24 mouse cellular contexts compared by ENCODE assay signal in genomic region chr14:33814107-33814506, GRCm38 (mm10).
DNase-seq lines count a peak whose midpoint lies in the region; ATAC-seq and TF ChIP-seq lines count a peak whose summit lies in the region.
"Had no signal": no experiment of that assay in that cellular context is flagged by ENCODE, and none has a peak within 500 bp of the region (broad histone marks: within the 10 kb centered on the region; RNA-seq: fewer than 3 reads in every experiment).

No protein-coding gene starts in this region.

- H3K4me3 ChIP-seq in kidney, embryonic 15.5 days (replicated peaks), result no peak overlapping the region
- H3K4me3 ChIP-seq in lung, embryonic 14.5 days (ENCODE audit: low read depth, low read length), result no peak overlapping the region
- H3K4me3 ChIP-seq in lung, embryonic 16.5 days (ENCODE audit: low read length), result no peak overlapping the region
- H3K4me3 ChIP-seq in stomach, embryonic 16.5 days (replicated peaks; ENCODE audit: low read length), result no peak overlapping the region
- H3K4me3 ChIP-seq in stomach, postnatal 0 days (ENCODE audit: low read depth, low read length), result no peak overlapping the region
- H3K4me3 ChIP-seq: embryonic facial prominence, embryonic 13.5 days; embryonic facial prominence, embryonic 15.5 days; erythroblast, embryonic 14.5 days; forebrain, embryonic 10.5 days; forebrain, embryonic 12.5 days had no signal

- no peaks in the 10 kb centered on the region for H3K9me3 ChIP-seq in kidney, embryonic 15.5 days (replicated peaks)
- H3K9me3 ChIP-seq in lung, embryonic 14.5 days (ENCODE audit: low read depth, low read length), result no peaks in the 10 kb centered on the region
- no peaks in the 10 kb centered on the region for H3K9me3 ChIP-seq in lung, embryonic 16.5 days (ENCODE audit: control insufficient read depth, low read length)
- no peaks in the 10 kb centered on the region for H3K9me3 ChIP-seq in stomach, embryonic 16.5 days (replicated peaks; ENCODE audit: control insufficient read depth, low read length)
- H3K9me3 ChIP-seq in stomach, postnatal 0 days (ENCODE audit: control insufficient read depth, low read length), result no peaks in the 10 kb centered on the region
- H3K9me3 ChIP-seq: embryonic facial prominence, embryonic 13.5 days; embryonic facial prominence, embryonic 15.5 days; forebrain, embryonic 10.5 days; forebrain, embryonic 12.5 days had no signal

- H3K9ac ChIP-seq in kidney, embryonic 15.5 days, result no peak overlapping the region
- no peak overlapping the region for H3K9ac ChIP-seq in lung, embryonic 14.5 days
- H3K9ac ChIP-seq in lung, embryonic 16.5 days (ENCODE audit: low read length), result no peak overlapping the region
- H3K9ac ChIP-seq in stomach, embryonic 16.5 days (ENCODE audit: low read length), result no peak overlapping the region
- no peak overlapping the region for H3K9ac ChIP-seq in stomach, postnatal 0 days (ENCODE audit: low read length)
- H3K9ac ChIP-seq: embryonic facial prominence, embryonic 13.5 days; embryonic facial prominence, embryonic 15.5 days; forebrain, embryonic 12.5 days had no signal

- H3K27me3 ChIP-seq in kidney, embryonic 15.5 days, result peaks cover 10% of the 10 kb centered on the region; the same call in 1 of the 2 replicates
- no peaks in the 10 kb centered on the region for H3K27me3 ChIP-seq in lung, embryonic 14.5 days (ENCODE audit: insufficient read depth, low read length)
- H3K27me3 ChIP-seq in lung, embryonic 16.5 days (ENCODE audit: control insufficient read depth, insufficient read depth, low read depth, low read length), result no peaks in the 10 kb centered on the region; the same call in 1 of the 2 replicates
- H3K27me3 ChIP-seq in stomach, embryonic 16.5 days (ENCODE audit: control insufficient read depth, insufficient read depth, low read length), result no peaks in the 10 kb centered on the region
- no peaks in the 10 kb centered on the region for H3K27me3 ChIP-seq in stomach, postnatal 0 days (ENCODE audit: control insufficient read depth, insufficient read depth, low read length)
- H3K27me3 ChIP-seq: embryonic facial prominence, embryonic 13.5 days; embryonic facial prominence, embryonic 15.5 days; forebrain, embryonic 12.5 days had no signal

- H3K27ac ChIP-seq in kidney, embryonic 15.5 days, result 0 out of 2 replicates have a peak overlapping the region, but pooled peaks have one; percentile 28
- H3K27ac ChIP-seq in lung, embryonic 14.5 days (ENCODE audit: low read depth), result no peak overlapping the region
- H3K27ac ChIP-seq in lung, embryonic 16.5 days (ENCODE audit: low read length), result no peak overlapping the region
- H3K27ac ChIP-seq in stomach, embryonic 16.5 days (ENCODE audit: low read length), result no peak overlapping the region; the same call in 1 of the 2 replicates
- no peak overlapping the region for H3K27ac ChIP-seq in stomach, postnatal 0 days (replicated peaks)
- H3K27ac ChIP-seq: embryonic facial prominence, embryonic 13.5 days; embryonic facial prominence, embryonic 15.5 days; forebrain, embryonic 10.5 days; forebrain, embryonic 12.5 days had no signal

- H3K4me2 ChIP-seq in kidney, embryonic 15.5 days, result no peak overlapping the region
- no peak overlapping the region for H3K4me2 ChIP-seq in lung, embryonic 14.5 days
- H3K4me2 ChIP-seq in lung, embryonic 16.5 days (ENCODE audit: low read depth, low read length), result no peak overlapping the region
- H3K4me2 ChIP-seq in stomach, embryonic 16.5 days (ENCODE audit: low read depth, low read length), result no peak overlapping the region
- H3K4me2 ChIP-seq in stomach, postnatal 0 days (replicated peaks; ENCODE audit: low read depth), result no peak overlapping the region
- H3K4me2 ChIP-seq: embryonic facial prominence, embryonic 13.5 days; embryonic facial prominence, embryonic 15.5 days; forebrain, embryonic 12.5 days had no signal

- no peak for TF ChIP-seq CTCF in lung, embryonic 14.5 days (IDR thresholded peaks at IDR 0.05; ENCODE audit: low read depth)
- TF ChIP-seq CTCF in stomach, postnatal 0 days (IDR thresholded peaks at IDR 0.05; ENCODE audit: low read depth), result no peak

- no peak for DNase-seq in kidney, adult 8-10 months
- DNase-seq in lung, embryonic 14.5 days, result peak; percentile 86
- DNase-seq in lung, postnatal 36 days, result no peak
- DNase-seq in lung, postnatal 4 days, result no peak
- DNase-seq in stomach, postnatal 0 days (ENCODE audit: low spot score), result no peak
- DNase-seq: adrenal gland, adult 2 months; adrenal gland, postnatal 10 days; adrenal gland, postnatal 25 days; cerebellum, adult 11 months; cerebellum, adult 18-20 months; cerebellum, adult 8-10 months; cerebellum, adult 9-11 months; cerebellum, postnatal 14 days; cerebellum, postnatal 36 days; embryo, embryonic 11 days had no signal

- 53% methylated on average over 1 of the region's 1 CpGs for WGBS in kidney, embryonic 15.5 days
- 34% methylated on average over 1 of the region's 1 CpGs for WGBS in lung, embryonic 14.5 days
- 40% methylated on average over 1 of the region's 1 CpGs for WGBS in lung, embryonic 16.5 days
- 48% methylated on average over 1 of the region's 1 CpGs for WGBS in stomach, embryonic 16.5 days
- 45% methylated on average over 1 of the region's 1 CpGs for WGBS in stomach, postnatal 0 days

- no peaks in the 10 kb centered on the region for H3K36me3 ChIP-seq in kidney, embryonic 15.5 days
- no peaks in the 10 kb centered on the region for H3K36me3 ChIP-seq in lung, embryonic 14.5 days (ENCODE audit: insufficient read depth)
- no peaks in the 10 kb centered on the region for H3K36me3 ChIP-seq in lung, embryonic 16.5 days (ENCODE audit: control insufficient read depth, insufficient read depth, low read length)
- no peaks in the 10 kb centered on the region for H3K36me3 ChIP-seq in stomach, embryonic 16.5 days (ENCODE audit: control insufficient read depth, insufficient read depth, low read length)
- no peaks in the 10 kb centered on the region for H3K36me3 ChIP-seq in stomach, postnatal 0 days (ENCODE audit: control insufficient read depth, insufficient read depth, low read length)
- H3K36me3 ChIP-seq: embryonic facial prominence, embryonic 13.5 days; embryonic facial prominence, embryonic 15.5 days; forebrain, embryonic 10.5 days; forebrain, embryonic 12.5 days had no signal

- no peak for TF ChIP-seq EP300 in stomach, postnatal 0 days (optimal IDR thresholded peaks at IDR 0.05)

- peaks cover 13% of the 10 kb centered on the region for H3K4me1 ChIP-seq in kidney, embryonic 15.5 days
- peaks cover 17% of the 10 kb centered on the region for H3K4me1 ChIP-seq in lung, embryonic 14.5 days (ENCODE audit: insufficient read depth)
- peaks cover 13% of the 10 kb centered on the region for H3K4me1 ChIP-seq in lung, embryonic 16.5 days (replicated peaks; ENCODE audit: control insufficient read depth, insufficient read depth, low read length)
- H3K4me1 ChIP-seq in stomach, embryonic 16.5 days (ENCODE audit: control insufficient read depth, insufficient read depth, low read length), result peaks cover 7% of the 10 kb centered on the region; the same call in 1 of the 2 replicates
- peaks cover under 1% of the 10 kb centered on the region; the same call in 1 of the 2 replicates for H3K4me1 ChIP-seq in stomach, postnatal 0 days (replicated peaks; ENCODE audit: control insufficient read depth, insufficient read depth)
- H3K4me1 ChIP-seq: forebrain, embryonic 12.5 days had no signal

- no peak for ATAC-seq in kidney, embryonic 15.5 days (replicated peaks; ENCODE audit: low FRiP score)
- peak; percentile 57; the same call in 1 of the 2 replicates for ATAC-seq in lung, embryonic 14.5 days (ENCODE audit: insufficient read depth)
- peak; percentile 51 for ATAC-seq in lung, embryonic 16.5 days (ENCODE audit: low read depth)
- ATAC-seq in stomach, embryonic 16.5 days (ENCODE audit: insufficient read depth, low FRiP score), result 0 out of 2 replicates have a peak, but pooled peaks have one; percentile 45
- no peak for ATAC-seq in stomach, postnatal 0 days (ENCODE audit: low FRiP score, low TSS enrichment)
- ATAC-seq: forebrain, embryonic 14.5 days had no signal

Comparison
In these comparisons a context has a peak if more than half of its experiments do, and no peak if none do; other contexts are left out.
1. ATAC-seq: peak in lung, embryonic 14.5 days (single experiment), lung, embryonic 16.5 days (single experiment) and stomach, embryonic 16.5 days (single experiment); none in kidney, embryonic 15.5 days (single experiment) and stomach, postnatal 0 days (single experiment).